Mouse (Mus musculus) v-Abl transformed pro-B cells (cell line): Measurements from ENCODE around the gene Foxn3.

Source experiments
- in situ Hi-C, 2 experiments: fragments of 400-800 bp; cut with MboI; formaldehyde crosslinking; loops; one replicate each; pipeline ENCODE4 v1.15.1; 2025; ENCODE audit not compliant: unreplicated experiment in 2 of 2

Gene Foxn3

GRCm38 (mm10) chr12:99339640-99340325 lies 223.6 kb downstream of the Foxn3 start:
- in situ Hi-C loops, result no loop called here

- in situ Hi-C loops, result no loop called here
Observed at GRCm38 (mm10) chr12:99338754-99339153, 224.6 kb downstream of the Foxn3 start.

- in situ Hi-C loops, result no loop called here
Observed at GRCm38 (mm10) chr12:99337171-99337435, 226.3 kb downstream of the Foxn3 start.

- in situ Hi-C loops, result no loop called here
Observed at GRCm38 (mm10) chr12:99336349-99337170, 226.8 kb downstream of the Foxn3 start.

- in situ Hi-C loops, result no loop called here
Observed at GRCm38 (mm10) chr12:99335628-99336027, 227.8 kb downstream of the Foxn3 start.

- in situ Hi-C loops, result no loop called here
Observed at GRCm38 (mm10) chr12:99334026-99334425, 229.4 kb downstream of the Foxn3 start.

GRCm38 (mm10) chr12:99333304-99333968 lies 229.9 kb downstream of the Foxn3 start:
- in situ Hi-C loops, result no loop called here

- in situ Hi-C loops, result no loop called here
Observed at GRCm38 (mm10) chr12:99332144-99332807, 231.1 kb downstream of the Foxn3 start.

- in situ Hi-C loops, result no loop called here
Observed at GRCm38 (mm10) chr12:99331341-99331947, 231.9 kb downstream of the Foxn3 start.

GRCm38 (mm10) chr12:99330822-99331285 lies 232.5 kb downstream of the Foxn3 start:
- in situ Hi-C loops, result no loop called here

GRCm38 (mm10) chr12:99329301-99330257 lies 233.8 kb downstream of the Foxn3 start:
- in situ Hi-C loops, result no loop called here

GRCm38 (mm10) chr12:99326157-99326556 lies 237.2 kb downstream of the Foxn3 start:
- in situ Hi-C loops, result no loop called here

GRCm38 (mm10) chr12:99321633-99322431 lies 241.6 kb downstream of the Foxn3 start:
- in situ Hi-C loops, result no loop called here

- in situ Hi-C loops, result no loop called here
Observed at GRCm38 (mm10) chr12:99320966-99321496, 242.4 kb downstream of the Foxn3 start.

- in situ Hi-C loops, result loop anchor here in 1 of 2 experiments (10.0 kb wide), 1 partner anchor 515 kb away; no protein-coding TSS in a partner anchor
Observed at GRCm38 (mm10) chr12:99319896-99320295, 243.5 kb downstream of the Foxn3 start.

- in situ Hi-C loops, result loop anchor here in 1 of 2 experiments (10.0 kb wide), 1 partner anchor 516 kb away; no protein-coding TSS in a partner anchor
Observed at GRCm38 (mm10) chr12:99319171-99319570, 244.2 kb downstream of the Foxn3 start.

- in situ Hi-C loops, result loop anchor here in 1 of 2 experiments (10.0 kb wide), 1 partner anchor 519 kb away; no protein-coding TSS in a partner anchor
Observed at GRCm38 (mm10) chr12:99315931-99316330, 247.5 kb downstream of the Foxn3 start.

GRCm38 (mm10) chr12:99314817-99315216 lies 248.6 kb downstream of the Foxn3 start:
- in situ Hi-C loops, result loop anchor here in 1 of 2 experiments (5.0 to 10.0 kb wide), 3 partner anchors 198 to 520 kb away; partner anchors contain the start of gene Foxn3
